Mouse (Mus musculus): ENCODE data around the gene Mrgpra2a.
"Not testable (repeated sequence)": the region's sequence is repeated elsewhere in the genome, so short reads cannot be mapped to it uniquely, and the experiment has no call there.

Mrgpra2a gene

GRCm38 (mm10) chr7:47452015-47452414 is at the start of gene Mrgpra2a:
Gene Mrgpra2a, minus strand, starts transcription at chr7:47452139.
- POLR2A ChIA-PET, CTCF ChIA-PET: not testable (repeated sequence)

GRCm38 (mm10) chr7:47491266-47491665 is 39.3 kb upstream of the Mrgpra2a start:
- POLR2A ChIA-PET, CTCF ChIA-PET: not testable (repeated sequence)

- POLR2A ChIA-PET, CTCF ChIA-PET: not testable (repeated sequence)
These were observed 37.5 kb upstream of the Mrgpra2a start for GRCm38 (mm10) chr7:47489438-47489837.

- POLR2A ChIA-PET, CTCF ChIA-PET: not testable (repeated sequence)
These were observed 31.2 kb upstream of the Mrgpra2a start for GRCm38 (mm10) chr7:47483181-47483580.

GRCm38 (mm10) chr7:47473904-47474303 is 22.0 kb upstream of the Mrgpra2a start:
- POLR2A ChIA-PET, CTCF ChIA-PET: not testable (repeated sequence)

- POLR2A ChIA-PET, CTCF ChIA-PET: not testable (repeated sequence)
These were observed 13.5 kb upstream of the Mrgpra2a start for GRCm38 (mm10) chr7:47465278-47465981.

GRCm38 (mm10) chr7:47445729-47446128 is 6.2 kb downstream of the Mrgpra2a start:
- POLR2A ChIA-PET, CTCF ChIA-PET: not testable (repeated sequence)

- CTCF ChIA-PET: interaction anchor here in 1 of 4 experiments (0.6 kb wide), 1 partner anchor 1229 kb away, joined by 4 read pairs; no protein-coding TSS in a partner anchor
These were observed 15.5 kb downstream of the Mrgpra2a start for GRCm38 (mm10) chr7:47436463-47436862.

GRCm38 (mm10) chr7:47427815-47428508 is 24.0 kb downstream of the Mrgpra2a start:
- POLR2A ChIA-PET, CTCF ChIA-PET: not testable (repeated sequence)

More at GRCm38 (mm10) chr7:47436463-47436862, 15.5 kb downstream of the Mrgpra2a start:
- POLR2A ChIA-PET: not testable (repeated sequence)

GRCm38 (mm10) chr7:47410602-47411001 is 41.3 kb downstream of the Mrgpra2a start:
- ChIA-PET POLR2A (no interaction called here), CTCF (no interaction called here)

GRCm38 (mm10) chr7:47409545-47409944 is 42.4 kb downstream of the Mrgpra2a start:
- ChIA-PET POLR2A (no interaction called here), CTCF (no interaction called here)

- ChIA-PET POLR2A (no interaction called here), CTCF (no interaction called here)
These were observed 50.8 kb downstream of the Mrgpra2a start for GRCm38 (mm10) chr7:47401125-47401524.
